Mouse (Mus musculus) bone marrow, adult 2 months (tissue): ENCODE measurements around the gene Gpc4.

Experiments
- CTCF ChIP-seq: fragments of 200-500 bp; IDR thresholded peaks from 2 replicates; pipeline ENCODE4 v1.5.1; 2011; ENCODE audit warnings: low read length, control low read depth; ENCODE audit not compliant: control insufficient read depth, insufficient read depth
- POLR2A ChIP-seq: fragments of 200-500 bp; IDR thresholded peaks from 2 replicates; pipeline ENCODE4 v1.6.1; 2011; ENCODE audit warnings: low read depth, mild to moderate bottlenecking, control low read depth, low read length, borderline replicate concordance; ENCODE audit not compliant: control insufficient read depth

DNA sequence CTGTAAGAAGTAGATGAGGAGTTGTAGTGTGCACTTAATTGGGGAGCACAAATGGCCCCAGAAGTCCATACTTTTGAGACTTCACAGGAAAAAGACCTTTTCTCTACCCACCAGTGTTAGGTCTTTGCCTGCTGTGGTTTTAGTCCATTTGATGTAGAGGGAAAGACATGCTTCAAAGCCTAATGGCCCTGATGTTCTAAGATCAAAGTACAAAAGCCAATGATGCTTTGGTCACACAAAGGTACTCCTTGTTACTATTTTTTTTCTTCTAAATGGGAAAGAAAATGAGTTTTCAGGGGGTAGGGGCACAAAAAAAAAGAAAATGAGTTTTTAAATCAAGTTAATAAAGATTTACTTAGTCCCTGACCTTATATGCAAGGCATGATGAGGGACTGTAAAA is 24.7 kb downstream of the Gpc4 start:
- no peak for TF ChIP-seq CTCF
- no peak for TF ChIP-seq POLR2A
